Mouse (Mus musculus): ENCODE results near the gene Btbd9.

The Btbd9 gene

DNA sequence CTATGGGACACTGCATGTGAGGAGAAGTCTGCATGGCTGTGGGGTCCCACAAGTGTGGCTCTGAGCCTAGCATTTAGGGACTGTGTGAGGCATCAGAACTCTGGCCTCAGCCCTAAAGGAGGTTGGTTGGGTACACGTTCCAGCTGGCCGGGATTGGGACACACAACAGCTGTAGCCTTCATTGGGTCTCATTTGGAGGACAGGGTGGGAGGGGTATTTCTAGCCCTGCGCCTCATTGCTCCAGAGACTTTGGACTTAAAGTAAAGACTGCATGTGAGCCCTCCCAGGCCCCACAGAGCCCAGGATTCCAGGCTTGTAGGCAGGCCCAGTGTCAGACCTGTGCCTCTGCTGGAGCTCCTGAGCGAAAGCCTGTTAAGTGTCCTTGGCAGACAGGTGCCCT is 345.9 kb downstream of the Btbd9 start:
- in situ Hi-C loops (cut with MboI; ENCODE audit: low pct_unique_long_range_greater_than_20kb in 1 of 2, low sequenced_read_pairs in 2 of 2, unreplicated experiment in 1 of 2), result no loop called here

GRCm38 (mm10) chr17:30228439-30229215 is 347.7 kb downstream of the Btbd9 start:
- in situ Hi-C loops (cut with MboI; ENCODE audit: low pct_unique_long_range_greater_than_20kb in 1 of 2, low sequenced_read_pairs in 2 of 2, unreplicated experiment in 1 of 2), result no loop called here

GRCm38 (mm10) chr17:30225030-30225740 is 351.1 kb downstream of the Btbd9 start:
- in situ Hi-C loops (cut with MboI; ENCODE audit: low pct_unique_long_range_greater_than_20kb in 1 of 2, low sequenced_read_pairs in 2 of 2, unreplicated experiment in 1 of 2), result no loop called here

DNA sequence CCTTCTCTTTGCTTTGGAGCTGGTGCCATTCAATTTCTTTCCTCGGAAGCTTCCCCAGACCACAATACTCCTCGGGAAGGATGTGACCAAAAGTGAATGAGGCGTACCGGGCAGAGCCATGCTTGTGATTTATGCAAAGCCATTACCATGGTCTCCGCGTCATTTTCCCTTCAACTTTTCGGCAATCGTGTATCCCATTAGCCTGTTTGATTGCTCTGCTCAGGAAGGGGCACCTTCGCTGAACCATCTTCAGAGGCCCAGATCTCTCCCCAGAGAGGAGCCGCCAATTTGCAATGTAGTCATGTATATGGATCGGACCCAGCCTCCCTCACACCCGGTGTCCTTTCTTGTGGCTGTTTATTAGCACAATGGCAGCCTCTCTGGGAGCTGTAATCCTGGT is 353.5 kb downstream of the Btbd9 start:
- in situ Hi-C loops (cut with MboI; ENCODE audit: low pct_unique_long_range_greater_than_20kb in 1 of 2, low sequenced_read_pairs in 2 of 2, unreplicated experiment in 1 of 2), result no loop called here

DNA sequence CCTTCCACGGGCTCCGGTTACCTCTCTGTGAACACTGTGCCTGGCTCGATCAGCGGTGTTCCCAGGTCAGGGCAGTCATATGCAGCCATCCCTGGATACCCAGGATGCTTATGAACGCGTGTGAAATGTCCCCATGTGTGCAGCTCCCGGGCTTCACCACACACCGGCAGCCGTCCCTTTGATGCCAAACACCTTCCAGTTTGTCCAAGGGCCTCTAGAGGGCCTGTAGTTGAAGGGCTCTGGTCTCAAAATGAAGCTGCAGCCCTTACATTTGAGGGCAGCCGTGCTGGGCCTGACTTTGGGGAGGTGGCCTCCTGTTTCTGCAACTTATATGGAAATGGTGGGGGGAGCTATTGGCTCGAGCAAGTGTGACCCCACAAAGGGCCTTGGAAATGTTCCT is 353.9 kb downstream of the Btbd9 start:
- in situ Hi-C loops (cut with MboI; ENCODE audit: low pct_unique_long_range_greater_than_20kb in 1 of 2, low sequenced_read_pairs in 2 of 2, unreplicated experiment in 1 of 2), result no loop called here

DNA sequence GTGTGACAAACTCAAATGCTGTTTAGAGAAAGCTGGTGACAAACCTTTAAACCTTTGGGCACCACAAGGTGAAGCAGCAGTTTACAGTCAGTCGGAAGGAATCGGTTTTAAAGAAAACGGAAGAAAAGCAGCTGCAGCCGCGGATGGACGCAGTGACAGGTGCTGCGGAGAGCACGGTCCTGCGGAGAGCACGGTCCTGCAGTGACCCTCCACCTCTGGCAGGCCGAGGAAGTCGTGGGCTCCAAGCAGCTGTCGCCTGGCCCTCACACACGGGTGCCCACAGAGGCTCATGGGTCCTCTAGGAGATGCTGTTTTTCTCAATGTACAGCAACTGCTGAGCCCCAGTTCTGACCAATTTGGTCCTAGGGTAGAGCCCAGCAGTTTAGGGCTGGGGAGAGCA is 354.6 kb downstream of the Btbd9 start:
- in situ Hi-C loops (cut with MboI; ENCODE audit: low pct_unique_long_range_greater_than_20kb in 1 of 2, low sequenced_read_pairs in 2 of 2, unreplicated experiment in 1 of 2), result no loop called here

DNA sequence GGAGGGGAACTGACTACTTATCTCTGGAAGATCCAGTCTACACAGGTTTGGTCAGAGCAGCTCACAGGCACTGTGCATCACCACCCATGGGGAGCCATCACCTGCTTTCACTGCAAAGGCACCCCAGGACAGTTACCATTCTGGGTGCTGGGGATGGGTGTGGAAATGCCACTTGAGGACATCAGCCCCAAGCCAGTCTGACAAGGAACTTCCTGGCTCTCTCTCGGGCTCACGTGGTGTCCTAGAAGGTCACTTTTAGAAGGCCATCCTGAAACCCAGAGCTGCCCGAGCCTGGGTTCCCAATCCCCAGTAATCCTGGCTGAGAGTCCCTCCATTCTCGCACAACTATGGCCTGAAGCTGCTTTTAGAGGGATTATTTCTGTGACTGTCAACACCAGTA is 360.5 kb downstream of the Btbd9 start:
- in situ Hi-C loops (cut with MboI; ENCODE audit: low pct_unique_long_range_greater_than_20kb in 1 of 2, low sequenced_read_pairs in 2 of 2, unreplicated experiment in 1 of 2), result no loop called here

DNA sequence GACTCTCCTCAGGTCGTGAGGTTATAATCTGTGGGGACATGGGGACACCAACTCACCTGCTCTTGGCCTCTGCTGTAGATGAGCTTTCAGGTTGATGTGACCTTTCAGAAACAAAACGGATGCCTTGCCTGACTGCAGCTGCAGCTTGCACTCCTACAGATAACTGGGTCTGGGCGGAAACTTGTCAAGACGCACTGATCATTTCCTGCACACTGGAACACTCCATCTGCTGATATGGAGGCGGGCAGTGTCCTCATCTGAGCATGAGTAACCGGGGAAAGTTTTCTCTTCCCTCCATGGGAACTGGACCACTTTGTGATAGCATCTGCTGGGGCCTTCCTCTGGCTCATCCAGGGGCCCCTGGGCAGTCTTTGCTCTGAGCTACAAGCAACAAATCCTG is 361.9 kb downstream of the Btbd9 start:
- in situ Hi-C loops (cut with MboI; ENCODE audit: low pct_unique_long_range_greater_than_20kb in 1 of 2, low sequenced_read_pairs in 2 of 2, unreplicated experiment in 1 of 2), result no loop called here

- in situ Hi-C loops (cut with MboI; ENCODE audit: low pct_unique_long_range_greater_than_20kb in 1 of 2, low sequenced_read_pairs in 2 of 2, unreplicated experiment in 1 of 2), result no loop called here
Measured at GRCm38 (mm10) chr17:30213371-30213770, 362.9 kb downstream of the Btbd9 start.

DNA sequence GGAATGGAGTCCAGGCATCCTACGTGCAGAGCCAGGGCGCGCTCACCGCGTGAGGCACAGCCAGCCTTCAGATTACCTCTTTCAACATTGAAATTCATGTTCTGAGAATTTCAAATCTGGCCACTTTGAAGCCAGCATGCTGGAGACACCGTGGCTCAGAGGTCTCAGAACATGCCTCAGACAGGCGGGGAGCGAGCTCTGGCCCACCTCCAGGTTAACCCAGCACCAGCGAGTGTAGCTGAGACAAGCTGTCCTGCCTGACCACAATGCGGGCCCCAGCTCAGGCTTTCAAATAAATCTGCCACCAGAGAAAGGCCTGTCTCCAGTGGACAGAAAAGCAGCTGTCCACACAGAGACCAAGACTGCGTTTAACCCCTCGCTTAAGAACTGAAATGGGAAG is 363.6 kb downstream of the Btbd9 start:
- in situ Hi-C loops (cut with MboI; ENCODE audit: low pct_unique_long_range_greater_than_20kb in 1 of 2, low sequenced_read_pairs in 2 of 2, unreplicated experiment in 1 of 2), result no loop called here

DNA sequence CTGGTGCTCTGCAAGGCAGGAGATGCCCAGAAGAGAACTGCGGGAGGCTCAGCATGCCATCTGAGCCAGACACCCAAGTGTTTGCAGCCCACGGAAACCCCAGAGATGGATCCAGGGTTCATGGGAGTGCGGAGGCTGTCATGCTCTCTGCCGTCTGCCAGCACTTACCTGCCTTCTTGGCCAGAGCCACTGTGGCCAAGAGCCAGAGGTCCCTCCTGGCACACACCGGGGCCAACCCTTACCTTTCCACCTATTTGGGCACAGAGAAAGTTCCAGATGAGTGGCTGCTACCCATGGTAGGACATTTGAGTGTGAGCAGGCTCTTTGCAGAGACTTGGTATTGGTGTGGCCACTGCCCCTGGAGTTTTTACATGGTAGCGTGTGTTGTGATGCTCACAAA is 365.4 kb downstream of the Btbd9 start:
- in situ Hi-C loops (cut with MboI; ENCODE audit: low pct_unique_long_range_greater_than_20kb in 1 of 2, low sequenced_read_pairs in 2 of 2, unreplicated experiment in 1 of 2), result no loop called here

- in situ Hi-C loops (cut with MboI; ENCODE audit: low pct_unique_long_range_greater_than_20kb in 1 of 2, low sequenced_read_pairs in 2 of 2, unreplicated experiment in 1 of 2), result no loop called here
Measured at GRCm38 (mm10) chr17:30210262-30210661, 366.0 kb downstream of the Btbd9 start.

- in situ Hi-C loops (cut with MboI; ENCODE audit: low pct_unique_long_range_greater_than_20kb in 1 of 2, low sequenced_read_pairs in 2 of 2, unreplicated experiment in 1 of 2), result no loop called here
Measured at GRCm38 (mm10) chr17:30205062-30205825, 371.0 kb downstream of the Btbd9 start.

DNA sequence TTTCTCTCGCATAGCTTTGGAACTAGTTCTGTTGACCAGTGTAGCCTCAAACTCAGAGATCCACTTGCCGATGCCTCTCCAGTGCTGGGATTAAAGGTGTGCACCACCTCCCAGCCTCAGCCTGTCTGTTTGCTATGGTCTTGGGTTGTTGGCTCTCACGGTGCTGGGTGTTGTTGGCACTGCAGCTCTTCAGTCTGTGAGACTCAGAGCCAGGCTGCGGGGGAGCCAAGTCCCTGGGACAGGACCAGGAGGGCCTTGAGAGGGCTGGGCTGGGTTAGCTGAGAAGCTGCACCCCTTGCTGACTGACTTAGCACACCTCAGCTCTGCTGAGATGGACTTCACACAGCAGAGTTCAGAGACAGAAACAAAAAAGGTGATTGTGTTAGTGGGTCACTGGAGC is 376.0 kb downstream of the Btbd9 start:
- in situ Hi-C loops (cut with MboI; ENCODE audit: low pct_unique_long_range_greater_than_20kb in 1 of 2, low sequenced_read_pairs in 2 of 2, unreplicated experiment in 1 of 2), result no loop called here

DNA sequence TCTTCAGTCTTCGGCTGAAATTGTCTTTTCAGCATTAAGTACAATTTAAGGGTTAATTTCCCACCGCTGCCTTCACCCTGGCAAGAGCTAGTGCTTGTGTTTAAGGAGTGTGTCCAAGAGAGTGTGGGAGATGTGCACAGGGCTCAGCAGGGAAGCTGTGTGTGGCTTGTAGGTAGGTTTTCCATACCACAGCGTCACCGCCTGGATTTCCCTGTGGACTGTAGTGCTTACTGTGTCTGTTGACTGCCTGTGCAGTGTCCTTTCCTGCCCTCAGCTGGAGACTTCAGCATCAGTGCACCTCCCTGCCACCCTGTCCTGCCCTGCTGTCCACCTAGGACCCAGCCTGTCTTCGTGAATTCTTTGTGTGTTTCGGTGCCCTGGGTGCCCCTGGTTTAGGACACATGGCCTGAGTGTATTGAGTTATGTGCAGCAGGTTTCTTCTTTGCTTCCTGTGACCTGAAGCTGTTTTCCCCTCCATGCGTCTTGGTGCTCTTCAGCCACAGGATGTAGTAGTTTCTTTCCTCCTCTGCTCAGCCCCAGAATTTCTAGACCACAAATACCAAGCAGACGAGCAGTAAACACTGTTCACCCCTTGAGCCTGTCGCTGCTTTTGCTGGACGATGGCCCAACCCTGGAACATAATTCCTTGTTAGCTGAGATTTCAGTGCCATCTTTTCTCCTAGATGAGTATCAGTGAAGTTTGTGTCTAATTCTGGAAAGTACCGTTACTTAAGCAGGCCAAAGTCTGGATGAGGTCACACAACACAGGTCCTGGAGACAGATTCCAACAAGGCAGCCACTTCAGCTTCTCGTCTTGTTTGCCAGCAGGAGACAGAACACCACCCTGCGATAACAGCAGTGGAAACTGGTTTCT is 376.7 kb downstream of the Btbd9 start:
- in situ Hi-C loops (cut with MboI; ENCODE audit: low pct_unique_long_range_greater_than_20kb in 1 of 2, low sequenced_read_pairs in 2 of 2, unreplicated experiment in 1 of 2), result no loop called here

DNA sequence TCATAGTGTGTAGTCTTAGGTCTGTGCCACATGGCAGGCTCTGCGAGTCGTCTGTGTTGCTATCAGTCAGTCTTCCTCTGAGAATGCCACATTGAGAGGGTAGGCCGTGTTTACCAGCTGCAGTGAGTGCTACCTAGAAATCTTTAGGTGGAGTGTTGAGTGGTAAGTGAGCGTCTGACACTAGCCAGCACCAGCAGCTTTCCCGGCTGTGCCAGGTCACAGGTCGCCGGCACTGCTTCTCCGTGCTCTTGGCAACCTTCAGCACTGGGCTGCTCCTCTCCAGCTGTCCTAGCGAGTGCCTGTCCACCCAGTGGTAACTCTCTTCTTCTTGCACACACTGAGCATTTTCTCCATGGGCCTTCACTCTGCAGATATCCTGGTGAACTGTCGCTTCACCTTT is 377.9 kb downstream of the Btbd9 start:
- in situ Hi-C loops (cut with MboI; ENCODE audit: low pct_unique_long_range_greater_than_20kb in 1 of 2, low sequenced_read_pairs in 2 of 2, unreplicated experiment in 1 of 2), result no loop called here

GRCm38 (mm10) chr17:30197280-30198030 is 378.8 kb downstream of the Btbd9 start:
- in situ Hi-C loops (cut with MboI; ENCODE audit: low pct_unique_long_range_greater_than_20kb in 1 of 2, low sequenced_read_pairs in 2 of 2, unreplicated experiment in 1 of 2), result no loop called here
